Mouse (Mus musculus) testis, adult 2 months (tissue): ENCODE results near the gene Mum1l1.

ENCODE experiments used
- CTCF ChIP-seq: fragments of 200-500 bp; IDR thresholded peaks from 2 replicates; pipeline ENCODE4 v1.5.1; 2012; ENCODE audit warnings: low read depth, mild to moderate bottlenecking, inconsistent platforms, low read length, moderate library complexity; ENCODE audit not compliant: control insufficient read depth, insufficient read depth, insufficient replicate concordance
- POLR2A ChIP-seq: fragments of 200-500 bp; IDR thresholded peaks from 2 replicates; pipeline ENCODE4 v1.6.1; 2012; ENCODE audit warnings: low read depth, mild to moderate bottlenecking, inconsistent platforms, low read length, moderate library complexity; ENCODE audit not compliant: control insufficient read depth

DNA sequence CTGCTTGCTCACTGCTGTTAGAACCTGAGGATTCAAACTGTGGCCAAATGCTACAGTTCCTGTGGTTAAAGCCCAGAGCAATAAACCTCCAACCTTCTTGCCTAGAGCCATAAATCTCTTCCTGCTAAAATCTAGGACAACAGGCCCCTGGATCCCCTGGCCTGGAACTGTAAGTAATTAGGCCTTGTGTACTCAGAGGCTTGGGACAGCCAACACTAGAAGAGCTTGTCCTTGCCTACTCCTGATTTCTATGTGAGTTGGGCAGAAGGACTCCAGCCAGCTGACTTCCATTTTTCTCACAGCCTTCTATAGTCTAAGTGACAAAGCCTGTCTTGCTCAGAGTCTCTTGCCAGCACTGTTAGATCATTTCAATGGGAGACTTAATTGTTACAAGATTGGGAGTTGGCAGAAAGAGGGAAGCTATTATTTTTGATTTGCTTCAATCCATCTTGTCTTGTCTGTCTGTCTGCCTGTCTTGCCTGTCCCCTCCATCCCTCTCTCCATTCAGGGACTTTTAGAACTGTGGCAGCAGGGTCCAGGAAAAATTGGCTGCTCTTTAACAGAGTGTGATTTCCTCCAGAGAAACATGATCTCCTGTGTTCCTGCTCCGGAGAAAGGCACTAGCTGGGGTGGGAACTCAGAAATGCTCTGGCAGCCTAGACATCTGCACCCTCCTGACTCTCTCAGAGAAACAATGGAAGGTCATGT lies 15.1 kb upstream of the Mum1l1 start:
- no peak for TF ChIP-seq POLR2A
- no peak for TF ChIP-seq CTCF
